Mouse (Mus musculus) heart, adult 2 months (tissue): ENCODE measurements at regions not wholly inside any gene's neighbourhood (a gene's known extent, or its start where the extent isn't known, plus 50 kb on each side); places are given as distances from the start of the nearest gene placed in this dataset.
A peak's percentile ranks its signal among the peaks of the same experiment; 100 is the strongest.
"Not testable (repeated sequence)": the region's sequence is repeated elsewhere in the genome, so short reads cannot be mapped to it uniquely, and the experiment has no call there.

Experiments
- DNase-seq, 2 experiments: peaks; one replicate each; pipeline ENCODE4 v3.0.0; 2021
- H3K27ac ChIP-seq: fragments of 200-600 bp; 2 replicates; pipeline ENCODE4 v1.8.1; 2022
- H3K27me3 ChIP-seq: fragments of 200-500 bp; 2 replicates; pipeline ENCODE4 v1.6.1; 2012; ENCODE audit warnings: mild to moderate bottlenecking, low read length, inconsistent platforms, mixed read lengths; ENCODE audit not compliant: control insufficient read depth, insufficient read depth
- H3K36me3 ChIP-seq: fragments of 200-500 bp; 2 replicates; pipeline ENCODE4 v1.6.1; 2012; ENCODE audit warnings: low read length, inconsistent platforms; ENCODE audit not compliant: control insufficient read depth, insufficient read depth
- H3K4me1 ChIP-seq: fragments of 200-500 bp; 2 replicates; pipeline ENCODE4 v1.6.1; 2011; ENCODE audit warnings: low read length; ENCODE audit not compliant: control insufficient read depth, insufficient read depth
- H3K4me3 ChIP-seq: fragments of 200-600 bp; 2 replicates; pipeline ENCODE4 v1.8.1; 2022
- H3K79me2 ChIP-seq: fragments of 200-500 bp; replicated peaks from 2 replicates; pipeline ENCODE4 v1.6.1; 2012; ENCODE audit warnings: mild to moderate bottlenecking, inconsistent platforms, low read length, moderate library complexity, mixed read lengths; ENCODE audit not compliant: control insufficient read depth, insufficient read depth
- H3K9ac ChIP-seq: fragments of 200-500 bp; 2 replicates; pipeline ENCODE4 v1.6.1; 2012; ENCODE audit warnings: low read depth, mild to moderate bottlenecking, control low read depth, inconsistent platforms, low read length, mixed read lengths
- CTCF ChIP-seq: fragments of 200-600 bp; IDR thresholded peaks from 2 replicates; pipeline ENCODE4 v1.8.1; 2022; ENCODE audit warnings: antibody characterized with exemption, mild to moderate bottlenecking, moderate library complexity
- EP300 ChIP-seq: fragments of 200-500 bp; IDR thresholded peaks from 2 replicates; pipeline ENCODE4 v1.6.1; 2011; ENCODE audit warnings: low read depth, low read length, control low read depth; ENCODE audit not compliant: insufficient read depth
- POLR2A ChIP-seq: fragments of 200-500 bp; IDR thresholded peaks from 2 replicates; pipeline ENCODE4 v1.6.1; 2011; ENCODE audit warnings: mild to moderate bottlenecking, low read depth, low read length, control low read depth; ENCODE audit not compliant: insufficient read depth
- WGBS: fragments of 180-500 bp; shearing (Covaris S2); methylation state at CpG from one replicate; pipeline ENCODE4 v1.1.7; 2018; 5-methylcytosine and 5-hydroxymethylcytosine counted together
- intact Hi-C: fragments of 180-260 bp; cut with DNase I; formaldehyde crosslinking; loops from one replicate; pipeline ENCODE4 v1.15.1; 2025

GRCm38 (mm10) chr3:9065892-9066291 is 544.0 kb downstream of the Zfp704 start:
- Histone ChIP-seq H3K36me3 (no peaks in the 10 kb centered on the region), H3K9ac (no peak overlapping the region), H3K4me3 (no peak overlapping the region), H3K4me1 (no peaks in the 10 kb centered on the region), H3K79me2 (no peaks in the 10 kb centered on the region), H3K27ac (no peak overlapping the region), H3K27me3 (no peaks in the 10 kb centered on the region)
- TF ChIP-seq EP300 = no peak
- no peak for TF ChIP-seq POLR2A
- intact Hi-C loops = loop anchor here (2.0 to 5.0 kb wide), 2 partner anchors 403 to 469 kb away; no protein-coding TSS in a partner anchor
- WGBS = 69% methylated on average over 5 of the region's 5 CpGs
- DNase-seq = peak in 1 of 2 experiments; percentile 10

- Histone ChIP-seq H3K9ac (no peak overlapping the region), H3K36me3 (no peaks in the 10 kb centered on the region), H3K4me1 (no peaks in the 10 kb centered on the region), H3K27ac (no peak overlapping the region), H3K79me2 (no peaks in the 10 kb centered on the region), H3K27me3 (no peaks in the 10 kb centered on the region), H3K4me3 (no peak overlapping the region)
- DNase-seq = peak; percentile 14 to 38
- 42% methylated on average over 15 of the region's 15 CpGs for WGBS
- TF ChIP-seq EP300 = no peak
- peak; percentile 62 for TF ChIP-seq CTCF
- intact Hi-C loops = loop anchor here (5.0 kb wide), 1 partner anchor 467 kb away; no protein-coding TSS in a partner anchor
These were observed 545.4 kb downstream of the Zfp704 start for GRCm38 (mm10) chr3:9064266-9065031.

DNA sequence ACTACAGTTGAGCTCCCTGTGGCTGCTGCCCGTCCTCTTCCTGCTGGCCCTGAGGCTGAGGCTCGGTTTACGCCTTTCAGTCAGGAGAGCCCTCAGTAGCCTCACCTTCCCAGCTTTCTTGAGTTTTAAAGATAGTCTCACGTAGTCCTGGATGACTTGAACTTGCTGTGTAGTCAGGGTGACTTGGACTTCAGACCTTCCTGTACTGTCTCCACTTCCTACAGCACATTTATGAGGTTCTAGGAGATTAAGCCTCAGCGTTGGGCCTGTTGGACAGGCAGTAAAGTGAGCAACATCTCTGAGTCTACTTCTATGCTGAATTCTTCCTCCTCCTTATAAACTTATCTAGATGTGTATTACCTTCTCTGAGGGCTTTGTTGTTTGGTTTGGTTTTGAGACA is 546.2 kb downstream of the Zfp704 start:
- WGBS = 86% methylated on average over 5 of the region's 5 CpGs

GRCm38 (mm10) chr3:9061396-9061795 is 548.5 kb downstream of the Zfp704 start:
- Histone ChIP-seq H3K36me3 (no peaks in the 10 kb centered on the region), H3K27ac (no peak overlapping the region), H3K9ac (no peak overlapping the region), H3K4me3 (no peak overlapping the region), H3K27me3 (no peaks in the 10 kb centered on the region), H3K4me1 (no peaks in the 10 kb centered on the region), H3K79me2 (no peaks in the 10 kb centered on the region)
- DNase-seq = no peak
- 89% methylated on average over 2 of the region's 2 CpGs for WGBS
- TF ChIP-seq CTCF = no peak
- TF ChIP-seq POLR2A = no peak
- no peak for TF ChIP-seq EP300
- intact Hi-C loops = no loop called here

More for the DNA sequence above, 546.2 kb downstream of the Zfp704 start:
- Histone ChIP-seq H3K79me2 (no peaks in the 10 kb centered on the region), H3K4me3 (no peak overlapping the region), H3K27ac (no peak overlapping the region), H3K4me1 (no peaks in the 10 kb centered on the region), H3K9ac (no peak overlapping the region), H3K27me3 (no peaks in the 10 kb centered on the region), H3K36me3 (no peaks in the 10 kb centered on the region)
- DNase-seq = no peak
- intact Hi-C loops = no loop called here
- TF ChIP-seq EP300 = no peak
- no peak for TF ChIP-seq CTCF
- TF ChIP-seq POLR2A = no peak

DNA sequence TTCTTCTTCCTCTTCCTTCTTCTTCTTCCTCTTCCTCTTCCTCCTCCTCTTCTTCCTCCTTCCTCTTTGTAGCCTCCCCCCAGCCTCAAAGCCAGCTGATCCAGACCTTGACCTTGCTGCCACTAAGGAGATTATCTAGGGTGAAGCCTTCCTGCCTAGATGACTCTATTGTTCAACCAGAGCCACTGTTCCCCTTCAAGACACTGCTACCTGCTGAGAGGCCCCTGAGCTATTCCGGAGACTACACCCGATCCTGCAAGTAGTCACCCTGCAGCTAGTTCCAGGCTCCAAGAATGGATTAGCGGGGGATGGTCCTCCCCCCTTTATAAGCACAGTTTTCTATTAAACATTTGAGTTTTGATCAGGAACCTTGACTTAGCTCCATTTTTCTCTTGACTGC is 552.2 kb downstream of the Zfp704 start:
- intact Hi-C loops, H3K9ac ChIP-seq: not testable (repeated sequence)
- WGBS = 72% methylated on average over 3 of the region's 3 CpGs

GRCm38 (mm10) chr3:9056846-9057245 is 553.0 kb downstream of the Zfp704 start:
- intact Hi-C loops = no loop called here
- H3K27me3 ChIP-seq = no peaks in the 10 kb centered on the region
- H3K36me3 ChIP-seq = no peaks in the 10 kb centered on the region
- no peak overlapping the region for H3K9ac ChIP-seq
- no peak overlapping the region for H3K27ac ChIP-seq
- H3K4me3 ChIP-seq = no peak overlapping the region
- TF ChIP-seq POLR2A (no peak), EP300 (no peak), CTCF (no peak)
- H3K4me1 ChIP-seq = no peaks in the 10 kb centered on the region
- H3K79me2 ChIP-seq = no peaks in the 10 kb centered on the region
- 77% methylated on average over 6 of the region's 6 CpGs for WGBS
- no peak for DNase-seq

More for the DNA sequence above, 552.2 kb downstream of the Zfp704 start:
- not testable (repeated sequence) for H3K79me2 ChIP-seq, H3K4me1 ChIP-seq, H3K27me3 ChIP-seq, H3K36me3 ChIP-seq, H3K27ac ChIP-seq, H3K4me3 ChIP-seq, DNase-seq
